Mouse (Mus musculus): ENCODE data around the gene Map4k5. TPM values are rescaled to one million over a fixed set of nuclear protein-coding genes. Genes with fewer than 3 reads are reported as not detected.

Gene Map4k5
- polyA plus RNA-seq, 1 experiment from 2014 or later: 24.6 TPM

DNA sequence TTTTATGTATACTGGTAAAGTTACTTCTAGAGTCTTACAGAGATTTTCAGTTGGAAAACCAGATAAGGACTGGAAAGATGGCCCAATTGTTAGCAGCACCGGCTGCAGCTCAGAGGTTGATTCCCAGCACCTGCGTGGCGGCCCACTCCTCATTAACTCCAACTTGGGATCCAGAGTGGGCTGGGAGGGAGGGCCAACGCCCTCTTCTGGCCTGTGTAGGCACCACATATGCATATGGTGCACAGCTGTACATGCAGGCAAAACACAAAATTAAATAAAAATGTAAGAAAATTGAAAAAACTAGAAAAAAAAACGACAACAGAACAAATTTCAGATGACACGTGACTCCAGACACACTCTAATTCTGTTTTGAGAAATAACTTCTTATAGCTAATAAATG, 927 bp upstream of the Map4k5 start:
- WGBS (ENCODE audit: insufficient replicate concordance): 45% methylated on average over 6 of the region's 6 CpGs
- Histone ChIP-seq H3K36me3 (ENCODE audit: control insufficient read depth, insufficient read depth) (peaks cover 4% of the 10 kb centered on the region; the same call in 1 of the 2 replicates), H3K27ac (ENCODE audit: low read length) (no peak overlapping the region), H3K9me3 (replicated peaks; ENCODE audit: control insufficient read depth, low read length) (no peaks in the 10 kb centered on the region), H3K4me1 (ENCODE audit: control insufficient read depth, low read depth, low read length) (peaks cover 23% of the 10 kb centered on the region), H3K4me2 (ENCODE audit: low read depth, low read length) (no peak overlapping the region), H3K27me3 (ENCODE audit: control insufficient read depth, insufficient read depth, low read depth, low read length) (no peaks in the 10 kb centered on the region), H3K4me3 (ENCODE audit: low read depth, low read length) (no peak overlapping the region), H3K9ac (ENCODE audit: low read depth, low read length) (no peak overlapping the region)
- ATAC-seq (ENCODE audit: low read depth): no peak

- H3K27ac ChIP-seq (ENCODE audit: low read length): peak overlapping the region; percentile 97
- H3K4me3 ChIP-seq (ENCODE audit: low read depth, low read length): peak overlapping the region; percentile 95
- peak overlapping the region; percentile 99 for H3K9ac ChIP-seq (ENCODE audit: low read depth, low read length)
- H3K27me3 ChIP-seq (ENCODE audit: control insufficient read depth, insufficient read depth, low read depth, low read length): no peaks in the 10 kb centered on the region
- H3K4me1 ChIP-seq (ENCODE audit: control insufficient read depth, low read depth, low read length): peaks cover 31% of the 10 kb centered on the region
- no peaks in the 10 kb centered on the region for H3K9me3 ChIP-seq (replicated peaks; ENCODE audit: control insufficient read depth, low read length)
- H3K4me2 ChIP-seq (ENCODE audit: low read depth, low read length): peak overlapping the region; percentile 94
- ATAC-seq (ENCODE audit: low read depth): no peak
- H3K36me3 ChIP-seq (ENCODE audit: control insufficient read depth, insufficient read depth): peaks cover 4% of the 10 kb centered on the region; the same call in 1 of the 2 replicates
- 55% methylated on average over 3 of the region's 3 CpGs for WGBS (ENCODE audit: insufficient replicate concordance)
Observed at GRCm38 (mm10) chr12:69891721-69892120, 1.3 kb downstream of the Map4k5 start.

DNA sequence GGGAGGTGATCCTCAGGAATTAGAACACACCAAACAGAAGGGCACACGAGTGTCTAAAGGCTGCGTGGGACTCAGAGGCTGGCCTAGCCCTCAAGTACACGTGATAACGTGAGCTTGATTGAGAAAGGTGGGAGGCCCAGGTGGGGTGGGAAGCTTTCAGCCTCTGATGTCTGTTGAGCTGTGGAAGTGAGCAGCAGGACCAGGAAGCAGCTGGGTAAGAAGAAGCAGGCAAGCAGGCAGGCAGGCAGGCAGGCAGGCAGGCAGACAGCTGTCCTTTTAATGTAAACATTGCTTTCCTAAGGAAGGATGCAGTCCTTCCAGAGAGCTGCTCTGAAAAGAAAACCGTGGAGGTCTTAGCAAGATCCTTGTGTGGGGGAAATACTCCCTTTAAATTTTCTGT, 2.5 kb downstream of the Map4k5 start:
- Histone ChIP-seq H3K4me2 (ENCODE audit: low read depth, low read length) (peak overlapping the region; percentile 62), H3K9me3 (replicated peaks; ENCODE audit: control insufficient read depth, low read length) (no peaks in the 10 kb centered on the region), H3K4me3 (ENCODE audit: low read depth, low read length) (peak overlapping the region; percentile 95), H3K27me3 (ENCODE audit: control insufficient read depth, insufficient read depth, low read depth, low read length) (no peaks in the 10 kb centered on the region), H3K9ac (ENCODE audit: low read depth, low read length) (peak overlapping the region; percentile 22), H3K27ac (ENCODE audit: low read length) (peak overlapping the region; percentile 51), H3K4me1 (ENCODE audit: control insufficient read depth, low read depth, low read length) (peaks cover 33% of the 10 kb centered on the region), H3K36me3 (ENCODE audit: control insufficient read depth, insufficient read depth) (peaks cover 4% of the 10 kb centered on the region; the same call in 1 of the 2 replicates)
- ATAC-seq (ENCODE audit: low read depth): no peak
- 16% methylated on average over 5 of the region's 5 CpGs for whole genome bisulfite sequencing (ENCODE audit: insufficient replicate concordance)

DNA sequence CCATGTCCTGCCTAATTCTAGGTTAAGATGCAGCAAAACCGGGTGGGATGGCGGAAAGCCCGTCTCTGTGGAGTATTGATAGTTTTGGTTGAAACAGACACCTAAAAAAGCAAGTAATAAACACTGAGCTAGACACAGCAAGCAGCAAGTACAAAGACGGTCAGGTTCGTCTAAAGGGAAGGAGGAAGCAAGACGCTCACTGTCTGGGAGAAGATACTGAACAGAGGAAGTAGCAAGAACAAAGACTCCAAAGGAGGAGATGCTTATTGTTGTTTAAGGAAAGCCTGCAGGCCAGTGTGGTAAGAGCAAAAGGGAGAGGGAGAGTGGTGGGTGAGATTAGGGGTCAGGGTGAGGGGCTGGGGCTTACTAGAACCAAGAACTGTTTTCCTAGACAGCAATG, 2.9 kb downstream of the Map4k5 start:
- WGBS (ENCODE audit: insufficient replicate concordance): 44% methylated on average over 6 of the region's 6 CpGs

GRCm38 (mm10) chr12:69888345-69888744, 4.7 kb downstream of the Map4k5 start:
- Histone ChIP-seq H3K27ac (ENCODE audit: low read length) (no peak overlapping the region), H3K4me3 (ENCODE audit: low read depth, low read length) (no peak overlapping the region), H3K9me3 (replicated peaks; ENCODE audit: control insufficient read depth, low read length) (no peaks in the 10 kb centered on the region), H3K36me3 (ENCODE audit: control insufficient read depth, insufficient read depth) (peaks cover 4% of the 10 kb centered on the region; the same call in 1 of the 2 replicates), H3K9ac (ENCODE audit: low read depth, low read length) (no peak overlapping the region), H3K4me1 (ENCODE audit: control insufficient read depth, low read depth, low read length) (peaks cover 33% of the 10 kb centered on the region), H3K4me2 (ENCODE audit: low read depth, low read length) (no peak overlapping the region), H3K27me3 (ENCODE audit: control insufficient read depth, insufficient read depth, low read depth, low read length) (no peaks in the 10 kb centered on the region)
- ATAC-seq (ENCODE audit: low read depth): no peak
- 73% methylated on average over 1 of the region's 1 CpGs for WGBS (ENCODE audit: insufficient replicate concordance)

More for the DNA sequence above, 2.9 kb downstream of the Map4k5 start:
- Histone ChIP-seq H3K27me3 (ENCODE audit: control insufficient read depth, insufficient read depth, low read depth, low read length) (no peaks in the 10 kb centered on the region), H3K4me2 (ENCODE audit: low read depth, low read length) (peak overlapping the region; percentile 62), H3K4me1 (ENCODE audit: control insufficient read depth, low read depth, low read length) (peaks cover 33% of the 10 kb centered on the region), H3K27ac (ENCODE audit: low read length) (peak overlapping the region; percentile 51; the same call in 1 of the 2 replicates), H3K9me3 (replicated peaks; ENCODE audit: control insufficient read depth, low read length) (no peaks in the 10 kb centered on the region), H3K9ac (ENCODE audit: low read depth, low read length) (peak overlapping the region; percentile 22), H3K4me3 (ENCODE audit: low read depth, low read length) (peak overlapping the region; percentile 95), H3K36me3 (ENCODE audit: control insufficient read depth, insufficient read depth) (peaks cover 4% of the 10 kb centered on the region; the same call in 1 of the 2 replicates)
- ATAC-seq (ENCODE audit: low read depth): no peak

DNA sequence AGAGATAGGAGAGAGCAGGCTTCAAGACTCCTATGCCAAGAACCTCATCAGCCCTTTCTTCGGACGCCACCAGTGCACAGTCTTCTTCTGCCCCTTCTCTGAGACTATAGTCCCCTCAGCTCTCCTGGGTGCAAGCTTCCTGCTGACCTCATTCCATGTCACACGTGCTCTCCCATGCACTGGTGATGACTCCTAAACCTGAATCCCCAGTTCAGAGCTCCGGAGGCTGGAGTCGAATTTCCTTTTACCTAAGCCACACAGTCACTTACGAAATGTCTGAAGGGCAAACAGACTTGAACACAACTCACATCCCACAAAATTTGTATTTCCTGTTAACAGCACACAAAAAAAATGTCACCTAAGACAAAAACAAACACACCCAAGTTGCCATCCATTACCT, 5.2 kb downstream of the Map4k5 start:
- 74% methylated on average over 6 of the region's 6 CpGs for WGBS (ENCODE audit: insufficient replicate concordance)
- Histone ChIP-seq H3K9me3 (replicated peaks; ENCODE audit: control insufficient read depth, low read length) (no peaks in the 10 kb centered on the region), H3K27me3 (ENCODE audit: control insufficient read depth, insufficient read depth, low read depth, low read length) (no peaks in the 10 kb centered on the region), H3K4me1 (ENCODE audit: control insufficient read depth, low read depth, low read length) (peaks cover 31% of the 10 kb centered on the region), H3K4me2 (ENCODE audit: low read depth, low read length) (no peak overlapping the region), H3K9ac (ENCODE audit: low read depth, low read length) (no peak overlapping the region), H3K27ac (ENCODE audit: low read length) (no peak overlapping the region), H3K36me3 (ENCODE audit: control insufficient read depth, insufficient read depth) (peaks cover 4% of the 10 kb centered on the region; the same call in 1 of the 2 replicates), H3K4me3 (ENCODE audit: low read depth, low read length) (no peak overlapping the region)
- no peak for ATAC-seq (ENCODE audit: low read depth)

DNA sequence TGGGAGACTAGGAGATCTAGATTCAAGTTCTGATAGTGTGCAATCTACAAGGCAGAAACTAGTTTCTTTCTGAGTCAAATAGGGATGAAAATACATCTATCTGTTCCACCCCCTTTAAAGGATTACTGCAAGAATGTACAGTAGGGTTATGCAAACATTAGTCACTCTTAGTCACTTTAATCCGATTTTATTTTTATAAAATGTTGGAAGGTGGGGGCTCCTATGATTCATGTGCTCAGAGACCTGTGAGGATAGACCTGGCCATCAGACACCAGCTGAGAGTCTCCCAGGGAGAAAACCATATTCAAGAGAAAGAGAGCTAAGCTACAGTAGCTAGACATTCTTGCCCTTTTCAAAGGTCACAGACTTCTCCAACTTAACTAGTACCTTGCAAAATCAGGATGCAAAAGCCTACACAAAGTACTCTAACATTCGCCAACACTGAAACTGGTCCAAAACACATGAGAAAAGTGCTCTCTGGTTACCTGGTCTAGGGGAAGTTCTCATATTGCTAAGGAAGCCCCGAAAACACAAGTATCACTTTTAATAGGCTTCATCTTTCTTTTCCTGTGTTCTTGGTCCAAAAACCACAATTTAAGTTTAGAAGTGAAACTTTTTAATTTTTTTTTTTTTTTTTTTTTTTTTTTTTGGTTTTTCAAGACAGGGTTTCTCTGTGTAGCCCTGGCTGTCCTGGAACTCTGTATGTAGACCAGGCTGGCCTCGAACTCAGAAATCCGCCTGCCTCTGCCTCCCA, 7.7 kb downstream of the Map4k5 start:
- Histone ChIP-seq H3K9ac (ENCODE audit: low read depth, low read length) (no peak overlapping the region), H3K27ac (ENCODE audit: low read length) (no peak overlapping the region), H3K9me3 (replicated peaks; ENCODE audit: control insufficient read depth, low read length) (no peaks in the 10 kb centered on the region), H3K4me3 (ENCODE audit: low read depth, low read length) (no peak overlapping the region), H3K27me3 (ENCODE audit: control insufficient read depth, insufficient read depth, low read depth, low read length) (no peaks in the 10 kb centered on the region), H3K4me1 (ENCODE audit: control insufficient read depth, low read depth, low read length) (peaks cover 24% of the 10 kb centered on the region), H3K4me2 (ENCODE audit: low read depth, low read length) (no peak overlapping the region), H3K36me3 (ENCODE audit: control insufficient read depth, insufficient read depth) (peaks cover 4% of the 10 kb centered on the region; the same call in 1 of the 2 replicates)
- ATAC-seq (ENCODE audit: low read depth): no peak
- WGBS (ENCODE audit: insufficient replicate concordance): 85% methylated on average over 5 of the region's 5 CpGs

DNA sequence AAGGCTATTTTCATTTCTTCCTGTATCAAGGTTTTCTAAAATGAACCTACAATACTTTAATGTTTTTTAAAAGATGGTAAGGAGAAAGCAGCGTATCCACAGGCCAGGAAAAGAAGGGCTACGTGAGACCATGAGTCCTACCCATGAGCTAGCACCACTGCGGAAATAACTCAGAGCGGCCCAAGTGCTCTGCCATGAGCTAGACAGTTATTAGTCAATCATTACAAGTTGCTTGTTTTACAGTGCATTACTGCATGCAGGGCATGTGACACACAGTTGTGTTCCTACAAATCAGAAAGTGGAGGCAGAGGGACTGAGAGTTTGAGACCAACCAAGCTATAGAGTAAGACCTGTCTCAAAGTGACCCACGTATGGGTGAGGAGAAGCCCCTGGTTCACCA, 8.9 kb downstream of the Map4k5 start:
- Histone ChIP-seq H3K4me2 (ENCODE audit: low read depth, low read length) (no peak overlapping the region), H3K27me3 (ENCODE audit: control insufficient read depth, insufficient read depth, low read depth, low read length) (no peaks in the 10 kb centered on the region), H3K4me3 (ENCODE audit: low read depth, low read length) (no peak overlapping the region), H3K4me1 (ENCODE audit: control insufficient read depth, low read depth, low read length) (peaks cover 22% of the 10 kb centered on the region), H3K9me3 (replicated peaks; ENCODE audit: control insufficient read depth, low read length) (no peaks in the 10 kb centered on the region), H3K36me3 (ENCODE audit: control insufficient read depth, insufficient read depth) (no peaks in the 10 kb centered on the region), H3K27ac (ENCODE audit: low read length) (no peak overlapping the region), H3K9ac (ENCODE audit: low read depth, low read length) (no peak overlapping the region)
- 90% methylated on average over 5 of the region's 5 CpGs for WGBS (ENCODE audit: insufficient replicate concordance)
- ATAC-seq (ENCODE audit: low read depth): peak; percentile 53; the same call in 1 of the 2 replicates

DNA sequence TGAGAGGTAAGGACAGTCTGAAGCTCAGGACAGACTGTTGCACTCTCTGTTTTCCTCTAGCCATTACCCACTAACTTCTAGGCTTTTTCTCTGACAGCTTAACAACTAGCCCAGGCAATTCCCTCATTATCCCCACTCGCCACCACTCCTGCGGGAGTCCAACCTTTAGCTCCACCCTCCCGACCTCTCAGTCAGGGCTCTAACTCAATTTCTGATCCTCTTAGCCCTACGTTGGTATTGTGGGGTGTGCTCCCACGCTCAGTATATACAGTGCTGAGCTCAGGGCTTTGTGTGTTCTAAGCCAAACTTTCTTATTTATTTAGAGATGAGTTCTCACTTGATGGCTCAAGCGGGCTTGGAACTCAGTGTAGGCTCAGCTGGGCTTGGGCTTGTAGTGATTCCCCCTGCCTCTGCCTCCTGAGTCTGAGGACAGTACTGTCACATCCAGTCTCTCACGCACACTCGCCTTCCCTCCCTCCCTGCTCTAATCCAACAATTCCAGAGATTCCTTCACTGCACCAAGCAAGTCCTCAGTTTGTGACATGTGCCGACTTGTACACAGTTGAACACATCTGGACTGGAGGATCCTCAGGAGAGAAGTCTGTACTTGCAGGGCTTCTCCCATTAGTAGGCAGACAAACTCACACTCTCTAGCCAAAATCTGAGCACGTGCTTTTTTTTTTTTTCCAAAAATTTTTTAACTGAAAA, 11.6 kb downstream of the Map4k5 start:
- no peak for ATAC-seq (ENCODE audit: low read depth)

More for the DNA sequence above, 11.6 kb downstream of the Map4k5 start:
- 66% methylated on average over 10 of the region's 10 CpGs for WGBS (ENCODE audit: insufficient replicate concordance)
- Histone ChIP-seq H3K4me3 (ENCODE audit: low read depth, low read length) (no peak overlapping the region), H3K27ac (ENCODE audit: low read length) (no peak overlapping the region), H3K27me3 (ENCODE audit: control insufficient read depth, insufficient read depth, low read depth, low read length) (no peaks in the 10 kb centered on the region), H3K4me1 (ENCODE audit: control insufficient read depth, low read depth, low read length) (peaks cover 20% of the 10 kb centered on the region), H3K36me3 (ENCODE audit: control insufficient read depth, insufficient read depth) (no peaks in the 10 kb centered on the region), H3K4me2 (ENCODE audit: low read depth, low read length) (no peak overlapping the region), H3K9ac (ENCODE audit: low read depth, low read length) (no peak overlapping the region), H3K9me3 (replicated peaks; ENCODE audit: control insufficient read depth, low read length) (no peaks in the 10 kb centered on the region)

All from liver, embryonic 16.5 days (tissue).